Mouse (Mus musculus): Measurements from ENCODE around the gene Tmprss5. TPM values are rescaled to one million over a fixed set of nuclear protein-coding genes. Genes with fewer than 3 reads are reported as not detected.

Tmprss5 gene
- polyA plus RNA-seq, 2 experiments: 0.23 to 0.47 TPM

- Histone ChIP-seq H3K4me3 (replicated peaks; ENCODE audit: low read length) (no peak overlapping the region), H3K36me3 (ENCODE audit: control insufficient read depth, insufficient read depth, low read length) (no peaks in the 10 kb centered on the region), H3K27ac (replicated peaks; ENCODE audit: low read depth, low read length) (no peak overlapping the region), H3K4me2 (replicated peaks; ENCODE audit: low read depth, low read length, severe bottlenecking) (no peak overlapping the region), H3K4me1 (ENCODE audit: control insufficient read depth, insufficient read depth, low read length) (no peaks in the 10 kb centered on the region), H3K9ac (ENCODE audit: low read depth, low read length, severe bottlenecking) (no peak overlapping the region), H3K9me3 (ENCODE audit: control insufficient read depth, low read length) (no peaks in the 10 kb centered on the region), H3K27me3 (ENCODE audit: control insufficient read depth, insufficient read depth, low read length) (no peaks in the 10 kb centered on the region)
- DNase-seq (ENCODE audit: low spot score) (no peak), ATAC-seq (ENCODE audit: low FRiP score, low read depth) (no peak)
- TF ChIP-seq POLR2A (IDR thresholded peaks at IDR 0.05; ENCODE audit: borderline replicate concordance, extremely low read depth, insufficient read depth, insufficient read length): no peak
- 66% methylated on average over 4 of the region's 4 CpGs for WGBS
Measured at GRCm38 (mm10) chr9:49119759-49120158, 38.7 kb downstream of the Tmprss5 start.

DNA sequence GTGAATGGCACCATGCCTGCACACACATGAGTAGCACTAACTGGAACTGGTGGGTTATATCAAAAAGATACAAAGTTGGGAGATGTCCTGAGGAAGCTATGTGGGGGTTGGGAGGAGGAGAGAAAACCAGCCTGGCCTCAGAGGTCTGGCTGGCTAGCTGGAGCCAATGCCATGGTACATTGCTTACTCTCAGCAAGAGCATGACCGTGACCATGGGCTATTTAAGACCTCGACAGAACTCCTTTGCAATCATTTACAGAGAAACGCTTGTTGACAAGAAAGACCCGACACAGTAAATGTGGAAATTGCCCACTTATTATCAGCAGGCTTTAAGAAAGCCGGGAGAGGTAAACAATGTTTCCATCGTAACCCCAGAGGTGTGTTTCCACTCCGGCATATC is 44.6 kb downstream of the Tmprss5 start:
- H3K4me3 ChIP-seq (replicated peaks; ENCODE audit: low read length): no peak overlapping the region
- DNase-seq (ENCODE audit: low spot score) (no peak), ATAC-seq (ENCODE audit: low FRiP score, low read depth) (no peak)
- no peak overlapping the region for H3K9ac ChIP-seq (ENCODE audit: low read depth, low read length, severe bottlenecking)
- no peak for TF ChIP-seq POLR2A (IDR thresholded peaks at IDR 0.05; ENCODE audit: borderline replicate concordance, extremely low read depth, insufficient read depth, insufficient read length)
- H3K9me3 ChIP-seq (ENCODE audit: control insufficient read depth, low read length): no peaks in the 10 kb centered on the region
- no peak overlapping the region for H3K4me2 ChIP-seq (replicated peaks; ENCODE audit: low read depth, low read length, severe bottlenecking)
- H3K4me1 ChIP-seq (ENCODE audit: control insufficient read depth, insufficient read depth, low read length): no peaks in the 10 kb centered on the region
- H3K27me3 ChIP-seq (ENCODE audit: control insufficient read depth, insufficient read depth, low read length): no peaks in the 10 kb centered on the region
- H3K36me3 ChIP-seq (ENCODE audit: control insufficient read depth, insufficient read depth, low read length): no peaks in the 10 kb centered on the region
- no peak overlapping the region for H3K27ac ChIP-seq (replicated peaks; ENCODE audit: low read depth, low read length)
- WGBS: 75% methylated on average over 7 of the region's 7 CpGs

DNA sequence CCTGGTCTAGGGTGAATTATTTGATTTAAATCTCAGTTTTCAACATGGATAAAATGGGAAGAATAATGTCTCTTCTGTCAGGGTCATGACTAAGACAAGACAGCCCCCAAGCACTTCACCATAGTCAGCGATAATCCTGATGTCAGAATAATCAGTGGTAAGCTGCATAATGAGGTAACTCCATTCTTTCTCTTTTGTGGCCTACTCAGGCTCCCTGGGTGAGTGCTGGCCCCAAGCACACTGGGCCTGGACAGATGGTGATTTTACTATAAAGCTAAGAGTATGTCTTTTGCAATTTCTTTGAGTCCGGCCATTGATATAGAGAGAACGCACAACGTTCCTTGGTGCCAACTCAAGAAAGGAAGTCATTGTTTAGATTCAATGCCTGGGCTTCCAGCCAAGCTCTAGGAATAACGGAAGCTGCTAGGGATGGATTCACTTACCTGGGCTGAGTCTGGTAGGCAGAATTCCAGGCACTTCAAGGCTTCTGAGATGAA is 49.5 kb downstream of the Tmprss5 start:
- H3K4me2 ChIP-seq (replicated peaks; ENCODE audit: low read depth, low read length, severe bottlenecking): no peak overlapping the region
- no peaks in the 10 kb centered on the region for H3K27me3 ChIP-seq (ENCODE audit: control insufficient read depth, insufficient read depth, low read length)
- H3K36me3 ChIP-seq (ENCODE audit: control insufficient read depth, insufficient read depth, low read length): no peaks in the 10 kb centered on the region
- no peak overlapping the region for H3K4me3 ChIP-seq (replicated peaks; ENCODE audit: low read length)
- DNase-seq (ENCODE audit: low spot score) (no peak), ATAC-seq (ENCODE audit: low FRiP score, low read depth) (no peak)
- 63% methylated on average over 5 of the region's 5 CpGs for WGBS
- H3K4me1 ChIP-seq (ENCODE audit: control insufficient read depth, insufficient read depth, low read length): no peaks in the 10 kb centered on the region
- H3K27ac ChIP-seq (replicated peaks; ENCODE audit: low read depth, low read length): no peak overlapping the region
- TF ChIP-seq POLR2A (IDR thresholded peaks at IDR 0.05; ENCODE audit: borderline replicate concordance, extremely low read depth, insufficient read depth, insufficient read length): no peak
- H3K9me3 ChIP-seq (ENCODE audit: control insufficient read depth, low read length): no peaks in the 10 kb centered on the region
- no peak overlapping the region for H3K9ac ChIP-seq (ENCODE audit: low read depth, low read length, severe bottlenecking)

DNA sequence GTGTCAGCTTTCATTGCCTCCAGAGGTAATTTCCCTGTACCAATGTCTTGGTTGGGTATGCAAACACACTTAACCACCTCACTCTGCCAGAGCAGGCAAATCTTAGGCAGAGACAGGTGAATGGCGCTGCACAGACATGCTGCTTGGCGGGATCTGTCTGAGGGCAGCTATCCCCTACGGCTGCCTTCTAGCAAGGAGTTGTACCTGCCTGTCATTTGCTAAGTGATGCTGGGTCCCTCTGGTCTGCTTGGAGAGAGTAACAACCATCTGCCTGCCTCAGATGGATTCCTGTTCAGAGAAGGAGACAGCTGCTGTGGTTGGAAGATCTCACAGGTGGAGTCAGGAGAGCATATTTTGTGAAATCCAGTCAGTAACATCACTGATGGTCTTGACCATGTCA is 62.8 kb downstream of the Tmprss5 start:
- H3K4me3 ChIP-seq (replicated peaks; ENCODE audit: low read length): no peak overlapping the region
- no peak overlapping the region for H3K27ac ChIP-seq (replicated peaks; ENCODE audit: low read depth, low read length)
- 73% methylated on average over 3 of the region's 3 CpGs for WGBS
- TF ChIP-seq POLR2A (IDR thresholded peaks at IDR 0.05; ENCODE audit: borderline replicate concordance, extremely low read depth, insufficient read depth, insufficient read length): no peak
- no peaks in the 10 kb centered on the region for H3K4me1 ChIP-seq (ENCODE audit: control insufficient read depth, insufficient read depth, low read length)
- no peaks in the 10 kb centered on the region for H3K36me3 ChIP-seq (ENCODE audit: control insufficient read depth, insufficient read depth, low read length)
- H3K27me3 ChIP-seq (ENCODE audit: control insufficient read depth, insufficient read depth, low read length): no peaks in the 10 kb centered on the region
- no peak overlapping the region for H3K4me2 ChIP-seq (replicated peaks; ENCODE audit: low read depth, low read length, severe bottlenecking)
- DNase-seq (ENCODE audit: low spot score) (no peak), ATAC-seq (ENCODE audit: low FRiP score, low read depth) (no peak)
- no peaks in the 10 kb centered on the region for H3K9me3 ChIP-seq (ENCODE audit: control insufficient read depth, low read length)
- no peak overlapping the region for H3K9ac ChIP-seq (ENCODE audit: low read depth, low read length, severe bottlenecking)

GRCm38 (mm10) chr9:49145776-49146175 is 64.7 kb downstream of the Tmprss5 start:
- no peaks in the 10 kb centered on the region for H3K36me3 ChIP-seq (ENCODE audit: control insufficient read depth, insufficient read depth, low read length)

GRCm38 (mm10) chr9:49147031-49147430 is 66.0 kb downstream of the Tmprss5 start:
- no peak overlapping the region for H3K27ac ChIP-seq (replicated peaks; ENCODE audit: low read depth, low read length)
- no peaks in the 10 kb centered on the region for H3K36me3 ChIP-seq (ENCODE audit: control insufficient read depth, insufficient read depth, low read length)
- H3K27me3 ChIP-seq (ENCODE audit: control insufficient read depth, insufficient read depth, low read length): no peaks in the 10 kb centered on the region
- 64% methylated on average over 3 of the region's 3 CpGs for WGBS
- H3K4me3 ChIP-seq (replicated peaks; ENCODE audit: low read length): no peak overlapping the region
- DNase-seq (ENCODE audit: low spot score) (no peak), ATAC-seq (ENCODE audit: low FRiP score, low read depth) (no peak)
- H3K4me1 ChIP-seq (ENCODE audit: control insufficient read depth, insufficient read depth, low read length): no peaks in the 10 kb centered on the region
- no peak overlapping the region for H3K4me2 ChIP-seq (replicated peaks; ENCODE audit: low read depth, low read length, severe bottlenecking)
- H3K9ac ChIP-seq (ENCODE audit: low read depth, low read length, severe bottlenecking): no peak overlapping the region
- no peak for TF ChIP-seq POLR2A (IDR thresholded peaks at IDR 0.05; ENCODE audit: borderline replicate concordance, extremely low read depth, insufficient read depth, insufficient read length)
- no peaks in the 10 kb centered on the region for H3K9me3 ChIP-seq (ENCODE audit: control insufficient read depth, low read length)

More at GRCm38 (mm10) chr9:49145776-49146175, 64.7 kb downstream of the Tmprss5 start:
- Histone ChIP-seq H3K27ac (replicated peaks; ENCODE audit: low read depth, low read length) (no peak overlapping the region), H3K4me2 (replicated peaks; ENCODE audit: low read depth, low read length, severe bottlenecking) (no peak overlapping the region), H3K9me3 (ENCODE audit: control insufficient read depth, low read length) (no peaks in the 10 kb centered on the region), H3K27me3 (ENCODE audit: control insufficient read depth, insufficient read depth, low read length) (no peaks in the 10 kb centered on the region), H3K9ac (ENCODE audit: low read depth, low read length, severe bottlenecking) (no peak overlapping the region), H3K4me3 (replicated peaks; ENCODE audit: low read length) (no peak overlapping the region), H3K4me1 (ENCODE audit: control insufficient read depth, insufficient read depth, low read length) (no peaks in the 10 kb centered on the region)
- DNase-seq (ENCODE audit: low spot score) (no peak), ATAC-seq (ENCODE audit: low FRiP score, low read depth) (no peak)
- 80% methylated on average over 8 of the region's 8 CpGs for WGBS
- no peak for TF ChIP-seq POLR2A (IDR thresholded peaks at IDR 0.05; ENCODE audit: borderline replicate concordance, extremely low read depth, insufficient read depth, insufficient read length)

Other genes with a start within 250 kb of the Tmprss5 start
- 0.60 and 0.91 TPM in 2 replicates for gene Zbtb16, start 245.0 kb upstream of the Tmprss5 start, polyA plus RNA-seq (2012; rRNA removed)
- 1.3 and 1.9 TPM in 2 replicates for gene Zbtb16, start 245.0 kb upstream of the Tmprss5 start, polyA plus RNA-seq (2014; fragmentation: Nextera tagmentation; extraction: Ambion mirVana)
- 2.2 and 2.7 TPM in 2 replicates for gene Htr3a, start 170.2 kb upstream of the Tmprss5 start, polyA plus RNA-seq (2012; rRNA removed)
- 1.1 and 1.7 TPM in 2 replicates for gene Htr3a, start 170.2 kb upstream of the Tmprss5 start, polyA plus RNA-seq (2014; fragmentation: Nextera tagmentation; extraction: Ambion mirVana)
- 0.06 TPM in 1 of 2 replicates, not detected in the other for gene Htr3b, start 116.3 kb upstream of the Tmprss5 start, polyA plus RNA-seq (2012; rRNA removed)
- gene Htr3b, start 116.3 kb upstream of the Tmprss5 start, polyA plus RNA-seq (2014; fragmentation: Nextera tagmentation; extraction: Ambion mirVana): not detected in 2 replicates
- gene Usp28, start 95.9 kb upstream of the Tmprss5 start, polyA plus RNA-seq (2012; rRNA removed): 38.9 and 43.2 TPM in 2 replicates
- gene Usp28, start 95.9 kb upstream of the Tmprss5 start, polyA plus RNA-seq (2014; fragmentation: Nextera tagmentation; extraction: Ambion mirVana): 33.6 and 35.3 TPM in 2 replicates
- gene Zw10, start 25.6 kb upstream of the Tmprss5 start, polyA plus RNA-seq (2012; rRNA removed): 41.8 and 45.4 TPM in 2 replicates
- 36.5 and 42.2 TPM in 2 replicates for gene Zw10, start 25.6 kb upstream of the Tmprss5 start, polyA plus RNA-seq (2014; fragmentation: Nextera tagmentation; extraction: Ambion mirVana)
- not detected in 2 replicates for gene Gm4894, start 169.3 kb downstream of the Tmprss5 start, polyA plus RNA-seq (2012; rRNA removed)
- gene Gm4894, start 169.3 kb downstream of the Tmprss5 start, polyA plus RNA-seq (2014; fragmentation: Nextera tagmentation; extraction: Ambion mirVana): not detected in 2 replicates